Comparison of ENCODE assay signal across 36 mouse cellular contexts in the genomic region with DNA sequence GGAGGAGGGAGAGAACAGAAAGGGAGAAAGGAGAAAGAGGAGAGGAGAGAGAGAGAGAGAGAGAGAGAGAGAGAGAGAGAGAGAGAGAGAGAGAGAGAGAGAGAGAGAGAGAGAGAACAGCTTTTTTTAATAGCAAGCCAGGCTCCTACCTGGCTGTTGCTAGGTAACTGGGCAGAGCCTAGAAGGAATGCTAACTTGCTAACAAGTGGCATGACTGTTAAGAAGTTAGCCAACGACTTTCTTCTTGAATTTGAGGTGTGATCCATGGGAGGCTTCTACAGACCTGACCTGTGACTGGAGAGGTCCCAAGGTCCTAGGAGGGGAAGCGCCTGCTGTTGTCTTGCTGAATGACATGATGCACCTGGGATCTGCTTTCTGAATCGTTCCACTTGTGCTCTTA. TPM values are rescaled to one million over a fixed set of nuclear protein-coding genes. Genes with fewer than 3 reads are reported as not detected.
A peak's percentile ranks its signal among the peaks of the same experiment; 100 is the strongest.
DNase-seq lines count a peak whose midpoint lies in the region; ATAC-seq and TF ChIP-seq lines count a peak whose summit lies in the region.
"Had no signal": no experiment of that assay in that cellular context is flagged by ENCODE, and none has a peak within 500 bp of the region (broad histone marks: within the 10 kb centered on the region; RNA-seq: fewer than 3 reads in every experiment).

No protein-coding gene starts in this region.

- WGBS in lung, embryonic 16.5 days, result 13% methylated on average over 3 of the region's 3 CpGs
- WGBS in midbrain, postnatal 0 days, result 53% methylated on average over 3 of the region's 3 CpGs
- WGBS in midbrain, embryonic 15.5 days, result 43% methylated on average over 3 of the region's 3 CpGs
- WGBS in thymus, adult 2 months, result 57% methylated on average over 3 of the region's 3 CpGs

- H3K9me3 ChIP-seq in lung, embryonic 16.5 days (ENCODE audit: control insufficient read depth, low read length), result no peaks in the 10 kb centered on the region
- H3K9me3 ChIP-seq in midbrain, postnatal 0 days (ENCODE audit: low read length), result no peaks in the 10 kb centered on the region
- 0 out of 2 replicates have a peak, but pooled peaks cover 4% of the 10 kb centered on the region for H3K9me3 ChIP-seq in midbrain, embryonic 15.5 days
- H3K9me3 ChIP-seq: embryonic facial prominence, embryonic 15.5 days; heart, embryonic 10.5 days; hindbrain, embryonic 13.5 days had no signal

- H3K36me3 ChIP-seq in lung, embryonic 16.5 days (ENCODE audit: control insufficient read depth, insufficient read depth, low read length), result no peaks in the 10 kb centered on the region
- no peaks in the 10 kb centered on the region for H3K36me3 ChIP-seq in midbrain, postnatal 0 days (ENCODE audit: insufficient read depth, low read length)
- H3K36me3 ChIP-seq in midbrain, embryonic 15.5 days (replicated peaks), result no peaks in the 10 kb centered on the region
- H3K36me3 ChIP-seq in thymus, adult 2 months (ENCODE audit: control insufficient read depth, insufficient read depth, low read length), result no peaks in the 10 kb centered on the region
- H3K36me3 ChIP-seq: embryonic facial prominence, embryonic 12.5 days; embryonic facial prominence, embryonic 15.5 days; heart, embryonic 10.5 days; hindbrain, embryonic 13.5 days had no signal

- H3K4me3 ChIP-seq in layer of hippocampus, adult 2 months, result no peak overlapping the region
- no peak overlapping the region for H3K4me3 ChIP-seq in lung, embryonic 16.5 days (ENCODE audit: low read length)
- H3K4me3 ChIP-seq in midbrain, postnatal 0 days (ENCODE audit: low read depth, low read length), result no peak overlapping the region
- no peak overlapping the region for H3K4me3 ChIP-seq in midbrain, embryonic 15.5 days
- H3K4me3 ChIP-seq in thymus, adult 2 months (ENCODE audit: control insufficient read depth, insufficient read depth, low read length), result no peak overlapping the region
- H3K4me3 ChIP-seq: embryonic facial prominence, embryonic 12.5 days; embryonic facial prominence, embryonic 15.5 days; heart, adult 2 months; heart, embryonic 10.5 days; hindbrain, embryonic 13.5 days had no signal

- no peak for TF ChIP-seq POLR2A in thymus, adult 2 months (IDR thresholded peaks at IDR 0.05; ENCODE audit: control insufficient read depth, extremely low read depth, insufficient read depth, low read length, poor library complexity)

- H3K4me2 ChIP-seq in lung, embryonic 16.5 days (ENCODE audit: low read depth, low read length), result no peak overlapping the region
- H3K4me2 ChIP-seq in midbrain, postnatal 0 days (ENCODE audit: low read depth, low read length, poor library complexity, severe bottlenecking), result no peak overlapping the region
- H3K4me2 ChIP-seq in midbrain, embryonic 15.5 days, result no peak overlapping the region
- H3K4me2 ChIP-seq: embryonic facial prominence, embryonic 12.5 days; embryonic facial prominence, embryonic 15.5 days; hindbrain, embryonic 13.5 days had no signal

- DNase-seq in layer of hippocampus, adult 2 months (ENCODE audit: low spot score in 2 of 2), result no peak
- DNase-seq in layer of hippocampus, postnatal 14 days (ENCODE audit: low spot score in 2 of 2), result no peak
- DNase-seq in lung, postnatal 25 days (ENCODE audit: low spot score), result no peak
- peak; percentile 39 for DNase-seq in midbrain, postnatal 0 days (ENCODE audit: low spot score)
- peak; percentile 44 for DNase-seq in brain, adult 2 months (ENCODE audit: low read depth, low spot score)
- no peak for DNase-seq in thymus, adult 2 months
- DNase-seq: adrenal gland, postnatal 10 days; adrenal gland, postnatal 36 days; cerebellum, adult 11 months; cerebellum, adult 2 months; cerebellum, adult 9-11 months; cerebellum, postnatal 25 days; forebrain, postnatal 0 days; gastrocnemius, postnatal 25 days; heart, adult 2 months had no signal

- ATAC-seq in lung, embryonic 16.5 days (ENCODE audit: low read depth), result peak; percentile 60; the same call in 1 of the 2 replicates
- ATAC-seq in midbrain, postnatal 0 days (ENCODE audit: low FRiP score), result no peak
- no peak for ATAC-seq in midbrain, embryonic 15.5 days (replicated peaks)
- ATAC-seq: CD4-positive, CD25-positive, alpha-beta regulatory T cell, adult 4 months; forebrain, embryonic 14.5 days; forebrain, postnatal 0 days; hindbrain, embryonic 16.5 days had no signal

- peak overlapping the region; percentile 48; the same call in 1 of the 2 replicates for H3K27ac ChIP-seq in layer of hippocampus, adult 2 months
- H3K27ac ChIP-seq in lung, embryonic 16.5 days (ENCODE audit: low read length), result no peak overlapping the region
- 0 out of 2 replicates have a peak overlapping the region, but pooled peaks have one; percentile 26 for H3K27ac ChIP-seq in midbrain, postnatal 0 days (ENCODE audit: low read depth, low read length)
- no peak overlapping the region for H3K27ac ChIP-seq in midbrain, embryonic 15.5 days
- no peak overlapping the region for H3K27ac ChIP-seq in thymus, adult 2 months (ENCODE audit: control insufficient read depth, insufficient read depth, low read length)
- H3K27ac ChIP-seq: embryonic facial prominence, embryonic 12.5 days; embryonic facial prominence, embryonic 15.5 days; heart, adult 2 months; heart, embryonic 10.5 days; hindbrain, embryonic 13.5 days had no signal

- no peak overlapping the region for H3K9ac ChIP-seq in lung, embryonic 16.5 days (ENCODE audit: low read length)
- no peak overlapping the region for H3K9ac ChIP-seq in midbrain, postnatal 0 days (replicated peaks; ENCODE audit: low read length, poor library complexity, severe bottlenecking)
- no peak overlapping the region for H3K9ac ChIP-seq in midbrain, embryonic 15.5 days
- H3K9ac ChIP-seq: embryonic facial prominence, embryonic 12.5 days; embryonic facial prominence, embryonic 15.5 days; forebrain, postnatal 0 days; hindbrain, embryonic 13.5 days had no signal

- no peaks in the 10 kb centered on the region for H3K27me3 ChIP-seq in lung, embryonic 16.5 days (ENCODE audit: control insufficient read depth, insufficient read depth, low read depth, low read length)
- no peaks in the 10 kb centered on the region for H3K27me3 ChIP-seq in midbrain, postnatal 0 days (ENCODE audit: insufficient read depth, low read length)
- no peaks in the 10 kb centered on the region for H3K27me3 ChIP-seq in midbrain, embryonic 15.5 days (replicated peaks)
- H3K27me3 ChIP-seq in thymus, adult 2 months (ENCODE audit: control insufficient read depth, insufficient read depth, low read length), result no peaks in the 10 kb centered on the region
- H3K27me3 ChIP-seq: embryonic facial prominence, embryonic 15.5 days; hindbrain, embryonic 13.5 days had no signal

- H3K4me1 ChIP-seq in lung, embryonic 16.5 days (replicated peaks; ENCODE audit: control insufficient read depth, insufficient read depth, low read length), result no peaks in the 10 kb centered on the region
- H3K4me1 ChIP-seq in midbrain, postnatal 0 days (ENCODE audit: insufficient read depth, low read length), result no peaks in the 10 kb centered on the region
- H3K4me1 ChIP-seq in midbrain, embryonic 15.5 days, result no peaks in the 10 kb centered on the region
- no peaks in the 10 kb centered on the region for H3K4me1 ChIP-seq in thymus, adult 2 months (replicated peaks; ENCODE audit: control insufficient read depth, insufficient read depth, low read length)
- H3K4me1 ChIP-seq: embryonic facial prominence, embryonic 12.5 days; embryonic facial prominence, embryonic 15.5 days; heart, embryonic 10.5 days; hindbrain, embryonic 13.5 days had no signal

- no peak for TF ChIP-seq CTCF in layer of hippocampus, adult 2 months (conservative IDR thresholded peaks at IDR 0.05)
- no peak for TF ChIP-seq CTCF in midbrain, postnatal 0 days (IDR thresholded peaks at IDR 0.05)
- no peak for TF ChIP-seq CTCF in thymus, adult 2 months (IDR thresholded peaks at IDR 0.05; ENCODE audit: borderline replicate concordance, control insufficient read depth, extremely low read depth, insufficient read depth, low read length, poor library complexity)

RNA-seq across cellular contexts. Expression of gene Iqcf6, which starts 11.8 kb away (rescaled TPM):
- not detected for total RNA-seq in layer of hippocampus, adult 2 months (2021)
- not detected for total RNA-seq in layer of hippocampus, postnatal 14 days (2021)
- polyA plus RNA-seq in lung, embryonic 16.5 days (2015; fragmentation: Nextera tagmentation; extraction: Ambion mirVana), result not detected in 2 replicates
- total RNA-seq in midbrain, postnatal 0 days (2014; rRNA removed), result not detected in 2 replicates
- not detected in 2 replicates for polyA plus RNA-seq in midbrain, postnatal 0 days (2015; fragmentation: Nextera tagmentation; extraction: Ambion mirVana)
- polyA plus RNA-seq in midbrain, embryonic 15.5 days (2015; fragmentation: Nextera tagmentation; extraction: Ambion mirVana), result not detected in 2 replicates
- not detected in 2 replicates for polyA plus RNA-seq in thymus, adult 2 months (2012; rRNA removed)
- total RNA-seq: adrenal gland, adult 18-20 months; adrenal gland, postnatal 10 days; adrenal gland, postnatal 36 days; common myeloid progenitor, adult 5-6 weeks; forebrain, postnatal 0 days; gastrocnemius, adult 8-10 months; gastrocnemius, postnatal 25 days; heart, adult 2 months; heart, postnatal 25 days; hematopoietic stem cell, adult 5-6 weeks; MEL had no signal
- polyA plus RNA-seq: C2C12; CD4-positive, CD25-positive, alpha-beta regulatory T cell, adult 4 months; cerebellum, adult 2 months; embryonic facial prominence, embryonic 12.5 days; embryonic facial prominence, embryonic 15.5 days; forebrain, embryonic 11.5 days; forebrain, embryonic 14.5 days; forebrain, postnatal 0 days; frontal cortex, adult 2 months; gonadal fat pad, adult 2 months; heart, adult 2 months; heart, embryonic 10.5 days; heart, embryonic 14.5 days; heart, postnatal 0 days; hindbrain, embryonic 13.5 days; hindbrain, embryonic 16.5 days had no signal

RNA-seq across cellular contexts. Expression of gene Grm2, which starts 41.3 kb away (rescaled TPM):
- total RNA-seq in layer of hippocampus, adult 2 months (2021), result 10 to 100 TPM; 76.8 to 82.2 TPM
- total RNA-seq in layer of hippocampus, postnatal 14 days (2021), result 10 to 100 TPM; 35.7 to 38.5 TPM
- polyA plus RNA-seq in lung, embryonic 16.5 days (2015; fragmentation: Nextera tagmentation; extraction: Ambion mirVana), result not detected in 2 replicates
- total RNA-seq in midbrain, postnatal 0 days (2014; rRNA removed), result 22.1 and 23.0 TPM in 2 replicates
- 24.2 and 24.7 TPM in 2 replicates for polyA plus RNA-seq in midbrain, postnatal 0 days (2015; fragmentation: Nextera tagmentation; extraction: Ambion mirVana)
- 17.8 and 19.3 TPM in 2 replicates for polyA plus RNA-seq in midbrain, embryonic 15.5 days (2015; fragmentation: Nextera tagmentation; extraction: Ambion mirVana)
- polyA plus RNA-seq in thymus, adult 2 months (2012; rRNA removed), result 0.19 and 0.34 TPM in 2 replicates
- total RNA-seq: adrenal gland, adult 18-20 months; adrenal gland, postnatal 10 days; adrenal gland, postnatal 36 days; common myeloid progenitor, adult 5-6 weeks; gastrocnemius, adult 8-10 months; gastrocnemius, postnatal 25 days; heart, adult 2 months; heart, postnatal 25 days; hematopoietic stem cell, adult 5-6 weeks; MEL had no signal
- polyA plus RNA-seq: C2C12; CD4-positive, CD25-positive, alpha-beta regulatory T cell, adult 4 months; embryonic facial prominence, embryonic 15.5 days; gonadal fat pad, adult 2 months; heart, adult 2 months; heart, embryonic 14.5 days; heart, postnatal 0 days had no signal

RNA-seq across cellular contexts. Expression of gene Iqcf4, which starts 43.8 kb away (rescaled TPM):
- total RNA-seq in layer of hippocampus, adult 2 months (2021), result not detected
- not detected for total RNA-seq in layer of hippocampus, postnatal 14 days (2021)
- polyA plus RNA-seq in lung, embryonic 16.5 days (2015; fragmentation: Nextera tagmentation; extraction: Ambion mirVana), result not detected in 2 replicates
- total RNA-seq in midbrain, postnatal 0 days (2014; rRNA removed), result not detected in 2 replicates
- not detected in 2 replicates for polyA plus RNA-seq in midbrain, postnatal 0 days (2015; fragmentation: Nextera tagmentation; extraction: Ambion mirVana)
- polyA plus RNA-seq in midbrain, embryonic 15.5 days (2015; fragmentation: Nextera tagmentation; extraction: Ambion mirVana), result not detected in 2 replicates
- polyA plus RNA-seq in thymus, adult 2 months (2012; rRNA removed), result 0.19 TPM in 1 of 2 replicates, not detected in the other
- total RNA-seq: adrenal gland, adult 18-20 months; adrenal gland, postnatal 10 days; adrenal gland, postnatal 36 days; common myeloid progenitor, adult 5-6 weeks; forebrain, postnatal 0 days; gastrocnemius, adult 8-10 months; gastrocnemius, postnatal 25 days; heart, adult 2 months; heart, postnatal 25 days; hematopoietic stem cell, adult 5-6 weeks; MEL had no signal
- polyA plus RNA-seq: C2C12; CD4-positive, CD25-positive, alpha-beta regulatory T cell, adult 4 months; cerebellum, adult 2 months; embryonic facial prominence, embryonic 12.5 days; embryonic facial prominence, embryonic 15.5 days; forebrain, embryonic 11.5 days; forebrain, embryonic 14.5 days; forebrain, postnatal 0 days; frontal cortex, adult 2 months; heart, adult 2 months; heart, embryonic 10.5 days; heart, embryonic 14.5 days; heart, postnatal 0 days; hindbrain, embryonic 13.5 days; hindbrain, embryonic 16.5 days had no signal

RNA-seq across cellular contexts. Expression of gene Iqcf3, which starts 53.2 kb away (rescaled TPM):
- total RNA-seq in layer of hippocampus, adult 2 months (2021), result not detected
- not detected for total RNA-seq in layer of hippocampus, postnatal 14 days (2021)
- not detected in 2 replicates for polyA plus RNA-seq in lung, embryonic 16.5 days (2015; fragmentation: Nextera tagmentation; extraction: Ambion mirVana)
- total RNA-seq in midbrain, postnatal 0 days (2014; rRNA removed), result not detected in 2 replicates
- polyA plus RNA-seq in midbrain, postnatal 0 days (2015; fragmentation: Nextera tagmentation; extraction: Ambion mirVana), result not detected in 2 replicates
- polyA plus RNA-seq in midbrain, embryonic 15.5 days (2015; fragmentation: Nextera tagmentation; extraction: Ambion mirVana), result not detected in 2 replicates
- 0.18 TPM in 1 of 2 replicates, not detected in the other for polyA plus RNA-seq in thymus, adult 2 months (2012; rRNA removed)
- total RNA-seq: adrenal gland, adult 18-20 months; adrenal gland, postnatal 10 days; adrenal gland, postnatal 36 days; common myeloid progenitor, adult 5-6 weeks; forebrain, postnatal 0 days; gastrocnemius, adult 8-10 months; gastrocnemius, postnatal 25 days; heart, adult 2 months; heart, postnatal 25 days; hematopoietic stem cell, adult 5-6 weeks; MEL had no signal
- polyA plus RNA-seq: C2C12; CD4-positive, CD25-positive, alpha-beta regulatory T cell, adult 4 months; cerebellum, adult 2 months; embryonic facial prominence, embryonic 12.5 days; embryonic facial prominence, embryonic 15.5 days; forebrain, embryonic 11.5 days; forebrain, embryonic 14.5 days; forebrain, postnatal 0 days; frontal cortex, adult 2 months; heart, adult 2 months; heart, embryonic 10.5 days; heart, embryonic 14.5 days; heart, postnatal 0 days; hindbrain, embryonic 13.5 days; hindbrain, embryonic 16.5 days had no signal

Comparison
In these comparisons a context has a peak if more than half of its experiments do, and no peak if none do; other contexts are left out.
1. H3K27ac ChIP-seq: peak in layer of hippocampus, adult 2 months (single experiment) and midbrain, postnatal 0 days (single experiment); none in lung, embryonic 16.5 days (single experiment), midbrain, embryonic 15.5 days (single experiment) and thymus, adult 2 months (single experiment).
2. DNase-seq: peak in midbrain, postnatal 0 days (single experiment) and brain, adult 2 months (single experiment); none in layer of hippocampus, adult 2 months (0 of 2), layer of hippocampus, postnatal 14 days (0 of 2), lung, postnatal 25 days (single experiment) and thymus, adult 2 months (single experiment).
3. RNA of gene Grm2, which starts 41.3 kb away (polyA plus RNA-seq): 24.2 to 24.7 TPM in midbrain, postnatal 0 days and 17.8 to 19.3 TPM in midbrain, embryonic 15.5 days; 0.19 to 0.34 TPM in thymus, adult 2 months and not detected in lung, embryonic 16.5 days; every median in the first group is over 10 times any median in the second.